Mouse (Mus musculus): ENCODE data around the gene Agap2. TPM values are rescaled to one million over a fixed set of nuclear protein-coding genes. Genes with fewer than 3 reads are reported as not detected.
A peak's percentile ranks its signal among the peaks of the same experiment; 100 is the strongest.

Gene Agap2
- total and polyA plus RNA-seq, 2 experiments = 0.28 to 0.55 TPM

DNA sequence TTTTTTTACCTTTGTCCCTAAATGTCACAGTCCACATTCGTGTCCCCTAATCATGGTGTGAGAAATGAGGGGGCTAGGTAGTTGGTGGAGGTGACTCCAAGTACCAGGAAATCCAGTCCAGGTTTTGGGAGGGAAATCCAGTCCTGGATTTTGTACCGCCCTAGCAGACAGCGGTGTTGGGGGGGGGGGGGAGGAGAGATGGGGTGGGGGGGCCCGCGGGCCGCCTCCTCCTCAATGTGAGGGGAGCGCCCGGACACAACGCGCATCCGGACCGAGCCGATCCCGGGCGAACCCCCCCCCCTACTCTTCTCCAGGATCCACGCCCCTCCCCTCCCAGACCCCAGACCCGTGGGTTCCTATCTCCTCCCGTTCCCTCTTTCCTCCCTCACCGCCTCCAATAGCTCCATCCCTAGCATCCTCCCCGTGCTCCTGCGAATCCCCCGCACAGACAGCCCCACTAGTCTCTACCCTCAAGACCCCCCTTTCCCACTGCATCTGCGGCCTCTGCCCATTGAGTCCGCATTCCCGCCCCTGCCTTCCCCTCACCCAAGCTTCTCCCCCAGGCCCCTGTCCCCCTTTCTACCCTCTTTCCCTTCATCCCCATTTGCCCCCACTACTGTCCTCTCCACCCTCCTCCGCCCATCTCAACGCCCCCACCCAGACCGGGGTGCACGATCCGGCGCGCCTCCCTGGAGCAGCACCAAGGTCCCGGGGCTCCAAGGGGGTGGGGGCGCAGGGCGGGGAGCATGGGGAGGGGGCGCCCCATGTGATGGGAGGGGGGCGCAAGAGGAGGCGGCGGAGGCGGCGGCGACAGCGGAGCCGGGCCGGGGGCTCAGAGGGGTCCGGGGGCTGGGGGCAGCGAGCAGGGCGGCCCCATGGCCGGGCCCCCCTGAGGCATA is 3.8 kb downstream of the Agap2 start:
- WGBS = 4% methylated on average over 46 of the region's 49 CpGs
- H3K27me3 ChIP-seq (ENCODE audit: control insufficient read depth, insufficient read depth, low read length) = no peaks in the 10 kb centered on the region
- H3K4me1 ChIP-seq (ENCODE audit: control insufficient read depth, insufficient read depth, low read length) = peaks cover 30% of the 10 kb centered on the region

DNA sequence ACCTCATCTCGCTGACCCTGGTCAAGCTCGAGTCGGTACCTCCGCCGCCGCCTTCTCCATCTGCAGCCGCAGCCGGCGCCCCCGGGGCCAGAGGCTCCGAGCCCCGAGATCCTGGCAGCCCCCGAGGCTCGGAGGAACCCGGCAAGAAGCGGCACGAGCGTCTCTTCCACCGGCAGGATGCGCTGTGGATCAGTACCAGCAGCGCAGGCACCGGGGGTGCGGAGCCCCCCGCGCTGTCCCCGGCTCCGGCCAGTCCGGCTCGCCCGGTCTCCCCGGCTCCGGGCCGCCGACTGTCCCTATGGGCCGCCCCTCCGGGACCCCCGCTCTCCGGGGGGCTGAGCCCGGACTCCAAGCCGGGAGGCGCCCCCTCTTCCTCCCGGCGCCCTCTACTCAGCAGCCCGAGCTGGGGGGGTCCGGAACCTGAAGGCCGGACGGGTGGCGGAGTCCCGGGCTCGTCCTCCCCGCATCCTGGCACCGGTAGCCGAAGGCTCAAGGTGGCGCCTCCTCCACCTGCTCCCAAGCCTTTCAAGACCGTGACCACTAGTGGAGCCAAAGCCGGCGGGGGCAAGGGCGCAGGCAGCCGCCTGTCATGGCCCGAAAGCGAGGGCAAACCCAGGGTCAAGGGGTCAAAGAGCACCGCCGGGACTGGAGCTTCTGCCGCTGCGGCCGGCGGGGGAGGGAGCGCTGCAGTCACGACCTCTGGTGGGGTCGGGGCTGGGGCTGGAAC is 4.7 kb downstream of the Agap2 start:
- Histone ChIP-seq H3K27ac (replicated peaks; ENCODE audit: insufficient read depth, low read depth, low read length) (peak overlapping the region; percentile 89), H3K79me2 (ENCODE audit: control insufficient read depth, insufficient read depth, low read length) (no peaks in the 10 kb centered on the region; the same call in 1 of the 2 replicates), H3K4me3 (ENCODE audit: insufficient read depth, low read depth, low read length) (peak overlapping the region; percentile 89), H3K4me1 (ENCODE audit: control insufficient read depth, insufficient read depth, low read length) (peaks cover 30% of the 10 kb centered on the region), H3K36me3 (ENCODE audit: control insufficient read depth, insufficient read depth, low read length) (no peaks in the 10 kb centered on the region), H3K27me3 (ENCODE audit: control insufficient read depth, insufficient read depth, low read length) (no peaks in the 10 kb centered on the region), H3K9ac (ENCODE audit: low read depth, low read length) (peak overlapping the region; percentile 91)
- TF ChIP-seq CTCF (IDR thresholded peaks at IDR 0.05; ENCODE audit: low read depth, low read length) (peak; percentile 59), POLR2A (IDR thresholded peaks at IDR 0.05; ENCODE audit: extremely low read depth, insufficient read depth, low read length) (0 out of 2 replicates have a peak, but pooled peaks have one; percentile 17)
- peak; percentile 68 for DNase-seq (ENCODE audit: extremely low read depth, low read depth, low spot score)
- WGBS = 5% methylated on average over 70 of the region's 70 CpGs

More for the DNA sequence above, 3.8 kb downstream of the Agap2 start:
- H3K4me3 ChIP-seq (ENCODE audit: insufficient read depth, low read depth, low read length) = peak overlapping the region; percentile 89
- H3K79me2 ChIP-seq (ENCODE audit: control insufficient read depth, insufficient read depth, low read length) = no peaks in the 10 kb centered on the region; the same call in 1 of the 2 replicates
- peak overlapping the region; percentile 91 for H3K9ac ChIP-seq (ENCODE audit: low read depth, low read length)
- H3K27ac ChIP-seq (replicated peaks; ENCODE audit: insufficient read depth, low read depth, low read length) = no peak overlapping the region
- peak; percentile 46 for DNase-seq (ENCODE audit: extremely low read depth, low read depth, low spot score)
- TF ChIP-seq CTCF (IDR thresholded peaks at IDR 0.05; ENCODE audit: low read depth, low read length) = no peak
- TF ChIP-seq POLR2A (IDR thresholded peaks at IDR 0.05; ENCODE audit: extremely low read depth, insufficient read depth, low read length) = no peak
- H3K36me3 ChIP-seq (ENCODE audit: control insufficient read depth, insufficient read depth, low read length) = no peaks in the 10 kb centered on the region

DNA sequence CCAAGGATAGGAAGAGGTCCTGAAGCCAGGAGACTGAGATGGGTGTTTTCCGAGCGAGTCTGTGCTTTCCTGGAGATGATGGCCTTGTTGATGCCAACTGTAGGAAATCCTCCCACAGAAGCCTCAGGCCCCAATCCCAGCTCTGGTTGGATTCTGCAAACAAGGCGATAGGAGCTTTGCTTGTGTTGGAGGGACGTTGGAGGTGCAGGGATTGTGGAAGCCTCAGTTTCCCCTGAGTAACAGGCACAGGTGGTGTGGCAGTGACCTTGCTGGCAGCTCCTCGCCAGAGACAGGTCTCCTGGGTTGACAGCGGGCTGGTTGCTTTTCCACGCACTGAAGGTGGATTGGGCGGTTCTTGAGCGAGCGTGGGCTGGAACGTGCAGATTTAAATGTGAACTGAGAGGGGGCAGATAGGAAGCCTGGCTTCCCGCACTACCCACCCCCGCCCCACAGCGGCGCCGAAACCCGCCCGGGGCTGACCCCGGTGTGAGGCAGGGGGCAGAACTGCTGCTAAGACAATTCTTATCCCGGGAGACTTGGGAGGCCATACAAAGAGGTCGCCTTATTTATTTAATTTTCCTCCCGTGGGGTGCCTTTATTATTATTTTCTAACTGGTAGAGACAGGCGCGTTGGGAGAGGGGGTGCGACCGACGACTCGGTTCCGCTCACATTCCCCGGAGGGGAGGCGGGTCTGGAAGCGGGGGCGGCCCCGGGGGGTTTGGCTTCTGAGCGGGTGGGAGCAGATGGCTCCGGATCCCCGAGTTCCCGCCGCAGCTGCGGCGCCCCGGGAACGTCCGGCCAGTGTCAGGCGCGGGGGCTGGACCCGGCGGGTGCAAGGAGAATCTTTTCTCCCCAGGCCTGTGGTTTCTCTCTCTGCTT is 6.1 kb downstream of the Agap2 start:
- peaks cover 30% of the 10 kb centered on the region for H3K4me1 ChIP-seq (ENCODE audit: control insufficient read depth, insufficient read depth, low read length)
- WGBS = 23% methylated on average over 48 of the region's 48 CpGs
- TF ChIP-seq POLR2A (IDR thresholded peaks at IDR 0.05; ENCODE audit: extremely low read depth, insufficient read depth, low read length) = no peak
- no peak for TF ChIP-seq CTCF (IDR thresholded peaks at IDR 0.05; ENCODE audit: low read depth, low read length)
- H3K9ac ChIP-seq (ENCODE audit: low read depth, low read length) = peak overlapping the region; percentile 16; the same call in 1 of the 2 replicates
- DNase-seq (ENCODE audit: extremely low read depth, low read depth, low spot score) = no peak
- no peaks in the 10 kb centered on the region for H3K27me3 ChIP-seq (ENCODE audit: control insufficient read depth, insufficient read depth, low read length)
- peak overlapping the region; percentile 53 for H3K27ac ChIP-seq (replicated peaks; ENCODE audit: insufficient read depth, low read depth, low read length)
- no peak overlapping the region; the same call in 1 of the 2 replicates for H3K4me3 ChIP-seq (ENCODE audit: insufficient read depth, low read depth, low read length)
- H3K36me3 ChIP-seq (ENCODE audit: control insufficient read depth, insufficient read depth, low read length) = no peaks in the 10 kb centered on the region
- H3K79me2 ChIP-seq (ENCODE audit: control insufficient read depth, insufficient read depth, low read length) = no peaks in the 10 kb centered on the region; the same call in 1 of the 2 replicates

DNA sequence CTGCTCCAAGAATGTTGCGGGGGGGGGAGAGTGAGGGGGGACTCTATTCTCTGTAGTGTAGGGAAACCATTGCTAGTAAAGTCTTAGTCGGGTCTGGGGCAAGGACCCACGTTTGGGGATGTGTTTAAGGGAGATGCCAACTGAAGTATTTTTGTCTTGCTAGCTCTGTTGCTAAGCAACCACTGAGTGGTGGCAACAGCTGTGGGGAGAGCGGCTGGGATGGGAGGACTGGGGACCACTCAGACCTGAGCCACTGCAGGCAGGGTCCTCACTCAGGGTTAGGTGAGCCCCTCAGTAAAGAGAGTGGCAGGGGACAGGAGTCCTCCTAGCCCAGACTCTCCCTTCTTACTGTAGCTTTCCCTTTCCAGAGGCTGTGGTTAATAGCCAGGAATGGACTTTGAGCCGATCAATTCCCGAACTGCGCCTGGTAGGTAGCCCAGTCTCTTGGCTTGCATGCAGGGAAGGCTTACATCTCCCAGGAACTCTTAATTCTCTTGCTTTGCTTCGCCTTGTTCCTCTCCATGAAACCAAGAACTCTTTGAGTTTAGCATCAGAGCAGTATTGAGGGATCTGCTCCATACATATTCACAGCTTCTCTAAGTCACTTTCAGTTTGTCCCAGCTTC is 7.0 kb downstream of the Agap2 start:
- no peaks in the 10 kb centered on the region for H3K36me3 ChIP-seq (ENCODE audit: control insufficient read depth, insufficient read depth, low read length)
- H3K27me3 ChIP-seq (ENCODE audit: control insufficient read depth, insufficient read depth, low read length) = no peaks in the 10 kb centered on the region
- TF ChIP-seq POLR2A (IDR thresholded peaks at IDR 0.05; ENCODE audit: extremely low read depth, insufficient read depth, low read length) = no peak
- no peak for TF ChIP-seq CTCF (IDR thresholded peaks at IDR 0.05; ENCODE audit: low read depth, low read length)
- H3K9ac ChIP-seq (ENCODE audit: low read depth, low read length) = peak overlapping the region; percentile 17; the same call in 1 of the 2 replicates
- H3K79me2 ChIP-seq (ENCODE audit: control insufficient read depth, insufficient read depth, low read length) = no peaks in the 10 kb centered on the region; the same call in 1 of the 2 replicates
- DNase-seq (ENCODE audit: extremely low read depth, low read depth, low spot score) = peak; percentile 93
- WGBS = 14% methylated on average over 8 of the region's 8 CpGs
- H3K4me1 ChIP-seq (ENCODE audit: control insufficient read depth, insufficient read depth, low read length) = peaks cover 30% of the 10 kb centered on the region
- H3K27ac ChIP-seq (replicated peaks; ENCODE audit: insufficient read depth, low read depth, low read length) = peak overlapping the region; percentile 53
- H3K4me3 ChIP-seq (ENCODE audit: insufficient read depth, low read depth, low read length) = no peak overlapping the region
